In the genomic region with DNA sequence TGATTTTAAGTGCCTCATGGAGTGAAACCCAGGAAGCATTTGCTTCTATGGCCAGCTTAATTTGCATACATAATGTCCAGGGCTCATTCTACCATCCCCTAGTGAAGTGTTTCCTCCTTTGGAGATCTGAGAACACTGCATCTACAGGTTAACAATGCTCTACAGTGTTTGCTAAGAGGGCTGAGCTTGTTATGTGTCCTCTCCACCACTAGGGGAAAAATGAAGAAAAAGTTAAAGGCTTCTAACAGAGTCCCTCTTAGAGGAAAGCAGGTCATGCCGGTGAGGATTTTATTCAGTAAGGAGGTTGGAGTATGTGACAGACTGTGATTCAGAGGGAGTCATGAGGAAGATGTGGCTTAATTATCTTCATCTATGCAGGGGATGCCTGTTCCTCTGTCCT, we compare ENCODE assay signal across 21 mouse cellular contexts.
DNase-seq lines count a peak whose midpoint lies in the region; ATAC-seq and TF ChIP-seq lines count a peak whose summit lies in the region.
"Had no signal": no experiment of that assay in that cellular context is flagged by ENCODE, and none has a peak within 500 bp of the region (broad histone marks: within the 10 kb centered on the region; RNA-seq: fewer than 3 reads in every experiment).

No protein-coding gene starts in this region.

- no peak for TF ChIP-seq CTCF in kidney, adult 2 months (conservative IDR thresholded peaks at IDR 0.05; ENCODE audit: insufficient read depth, insufficient read length, low read depth, low read length)
- peak in 2 of 3 experiments; percentile 32 to 33; a peak in 4 of 6 replicates for TF ChIP-seq CTCF in MEL (IDR thresholded peaks at IDR 0.05 in 2 of 3, conservative IDR thresholded peaks at IDR 0.05 in 1 of 3; ENCODE audit: control insufficient read depth in 1 of 3, insufficient read depth in 1 of 3, low read depth in 2 of 3, low read length in 3 of 3, poor library complexity in 1 of 3, severe bottlenecking in 1 of 3)

- no peaks in the 10 kb centered on the region for H3K36me3 ChIP-seq in kidney, embryonic 14.5 days (ENCODE audit: control insufficient read depth, insufficient read depth, low read length)
- H3K36me3 ChIP-seq in kidney, adult 2 months (ENCODE audit: control insufficient read depth, insufficient read depth, low read length): no peaks in the 10 kb centered on the region
- no peaks in the 10 kb centered on the region for H3K36me3 ChIP-seq in midbrain, embryonic 10.5 days
- H3K36me3 ChIP-seq in midbrain, embryonic 14.5 days (ENCODE audit: control insufficient read depth, insufficient read depth, low read length): no peaks in the 10 kb centered on the region
- no peaks in the 10 kb centered on the region for H3K36me3 ChIP-seq in MEL (ENCODE audit: control insufficient read depth in 1 of 2, insufficient read depth in 2 of 2, low read length in 2 of 2)
- H3K36me3 ChIP-seq: embryonic facial prominence, embryonic 10.5 days; heart, embryonic 13.5 days; neural tube, embryonic 12.5 days had no signal

- no peaks in the 10 kb centered on the region for H3K9me3 ChIP-seq in kidney, embryonic 14.5 days (ENCODE audit: control insufficient read depth, low read length)
- no peaks in the 10 kb centered on the region for H3K9me3 ChIP-seq in midbrain, embryonic 10.5 days (replicated peaks)
- H3K9me3 ChIP-seq in midbrain, embryonic 14.5 days (ENCODE audit: control insufficient read depth, low read length): no peaks in the 10 kb centered on the region
- H3K9me3 ChIP-seq in MEL (replicated peaks; ENCODE audit: insufficient read depth, low read length): no peaks in the 10 kb centered on the region
- H3K9me3 ChIP-seq: embryonic facial prominence, embryonic 10.5 days; heart, embryonic 13.5 days; neural tube, embryonic 12.5 days had no signal

- H3K27me3 ChIP-seq in kidney, embryonic 14.5 days (ENCODE audit: control insufficient read depth, insufficient read depth, low read length): no peaks in the 10 kb centered on the region
- H3K27me3 ChIP-seq in kidney, adult 2 months (replicated peaks; ENCODE audit: control insufficient read depth, insufficient read depth, low read length): no peaks in the 10 kb centered on the region
- no peaks in the 10 kb centered on the region for H3K27me3 ChIP-seq in midbrain, embryonic 10.5 days (ENCODE audit: low read depth, poor library complexity, severe bottlenecking)
- no peaks in the 10 kb centered on the region for H3K27me3 ChIP-seq in midbrain, embryonic 14.5 days (ENCODE audit: control insufficient read depth, insufficient read depth, low read length)
- peaks cover 2 to 6% of the 10 kb centered on the region in 2 experiments; a peak in 2 of 4 replicates for H3K27me3 ChIP-seq in MEL (ENCODE audit: control insufficient read depth in 1 of 2, insufficient read depth in 2 of 2, low read length in 2 of 2)
- H3K27me3 ChIP-seq: heart, embryonic 13.5 days; neural tube, embryonic 12.5 days had no signal

- DNase-seq in kidney, adult 2 months: no peak
- no peak for DNase-seq in midbrain, embryonic 10.5 days (ENCODE audit: low spot score)
- DNase-seq in midbrain, embryonic 14.5 days: no peak
- peak; percentile 17 for DNase-seq in MEL (ENCODE audit: low read depth, low spot score)
- no peak for DNase-seq in embryo, embryonic 10 days (ENCODE audit: low spot score)
- DNase-seq: adrenal gland, postnatal 10 days; cerebellum, adult 11 months; cerebellum, postnatal 25 days; kidney, adult 18-20 months; kidney, postnatal 4 days; lung, postnatal 10 days; right cerebral cortex, postnatal 4 days; thymus, postnatal 4 days had no signal

- no peak overlapping the region for H3K27ac ChIP-seq in kidney, embryonic 14.5 days (ENCODE audit: low read depth, low read length)
- no peak overlapping the region for H3K27ac ChIP-seq in kidney, adult 2 months (ENCODE audit: insufficient read depth, low read depth, low read length)
- H3K27ac ChIP-seq in midbrain, embryonic 10.5 days (replicated peaks): peak overlapping the region; percentile 42; the same call in 1 of the 2 replicates
- H3K27ac ChIP-seq in midbrain, embryonic 14.5 days (replicated peaks; ENCODE audit: low read depth, low read length): no peak overlapping the region
- no peak overlapping the region for H3K27ac ChIP-seq in MEL (ENCODE audit: control insufficient read depth, low read depth, low read length)
- H3K27ac ChIP-seq: embryonic facial prominence, embryonic 10.5 days; heart, embryonic 13.5 days; neural tube, embryonic 12.5 days had no signal

- no peak overlapping the region for H3K4me3 ChIP-seq in kidney, embryonic 14.5 days (ENCODE audit: low read length)
- no peak overlapping the region for H3K4me3 ChIP-seq in kidney, adult 2 months (ENCODE audit: insufficient read depth, low read depth, low read length)
- no peak overlapping the region for H3K4me3 ChIP-seq in midbrain, embryonic 10.5 days
- no peak overlapping the region for H3K4me3 ChIP-seq in midbrain, embryonic 14.5 days (replicated peaks; ENCODE audit: low read depth, low read length)
- H3K4me3 ChIP-seq in MEL (ENCODE audit: control insufficient read depth in 1 of 2, insufficient read depth in 1 of 2, low read depth in 2 of 2, low read length in 2 of 2): no peak overlapping the region
- H3K4me3 ChIP-seq: embryonic facial prominence, embryonic 10.5 days; erythroblast, embryonic 14.5 days; heart, embryonic 13.5 days; neural tube, embryonic 12.5 days had no signal

- no peak for TF ChIP-seq EP300 in MEL (IDR thresholded peaks at IDR 0.05; ENCODE audit: low read depth in 1 of 2, low read length in 2 of 2)

- TF ChIP-seq POLR2A in kidney, adult 2 months (IDR thresholded peaks at IDR 0.05; ENCODE audit: low read depth, low read length): no peak
- TF ChIP-seq POLR2A in MEL (IDR thresholded peaks at IDR 0.05; ENCODE audit: control insufficient read depth in 1 of 2, insufficient read depth in 1 of 2, low read depth in 1 of 2, low read length in 2 of 2, poor library complexity in 1 of 2): no peak

- 0 out of 2 replicates have a peak, but pooled peaks have one; percentile 24 for ATAC-seq in kidney, embryonic 14.5 days (ENCODE audit: low FRiP score, low TSS enrichment)
- no peak for ATAC-seq in midbrain, embryonic 14.5 days (ENCODE audit: low FRiP score, low TSS enrichment)
- 0 out of 2 replicates have a peak, but pooled peaks have one; percentile 27 for ATAC-seq in erythroblast, adult 5-6 weeks (replicated peaks; ENCODE audit: low FRiP score, poor library complexity, severe bottlenecking)
- ATAC-seq: CD4-positive, CD25-positive, alpha-beta regulatory T cell, adult 4 months; forebrain, embryonic 14.5 days had no signal

- no peaks in the 10 kb centered on the region for H3K79me2 ChIP-seq in MEL (ENCODE audit: control insufficient read depth, insufficient read depth, low read length, poor library complexity)

- H3K4me2 ChIP-seq in kidney, embryonic 14.5 days (replicated peaks; ENCODE audit: low read depth, low read length): no peak overlapping the region
- no peak overlapping the region for H3K4me2 ChIP-seq in midbrain, embryonic 14.5 days (ENCODE audit: low read length)
- H3K4me2 ChIP-seq: heart, embryonic 13.5 days; neural tube, embryonic 12.5 days had no signal

- TF ChIP-seq RAD21 in MEL (IDR thresholded peaks at IDR 0.05; ENCODE audit: low read depth, low read length): no peak

- H3K4me1 ChIP-seq in kidney, embryonic 14.5 days (ENCODE audit: control insufficient read depth, insufficient read depth, low read length): peaks cover 7% of the 10 kb centered on the region; the same call in 1 of the 2 replicates
- no peaks in the 10 kb centered on the region for H3K4me1 ChIP-seq in kidney, adult 2 months (ENCODE audit: control insufficient read depth, insufficient read depth, low read length)
- peaks cover 49% of the 10 kb centered on the region for H3K4me1 ChIP-seq in midbrain, embryonic 10.5 days
- H3K4me1 ChIP-seq in midbrain, embryonic 14.5 days (ENCODE audit: control insufficient read depth, insufficient read depth, low read length): peaks cover 32% of the 10 kb centered on the region
- no peaks in the 10 kb centered on the region for H3K4me1 ChIP-seq in MEL (ENCODE audit: control insufficient read depth in 1 of 2, insufficient read depth in 2 of 2, low read length in 2 of 2)

- no peak overlapping the region for H3K9ac ChIP-seq in kidney, embryonic 14.5 days (ENCODE audit: low read depth, low read length)
- H3K9ac ChIP-seq in midbrain, embryonic 14.5 days (replicated peaks; ENCODE audit: low read length): no peak overlapping the region
- H3K9ac ChIP-seq in MEL (ENCODE audit: control insufficient read depth, low read depth, low read length, poor library complexity, severe bottlenecking): no peak overlapping the region
- H3K9ac ChIP-seq: heart, embryonic 13.5 days; neural tube, embryonic 12.5 days had no signal

- WGBS in kidney, embryonic 14.5 days: 68% methylated on average over 1 of the region's 1 CpGs
- WGBS in kidney, adult 2 months: 53% methylated on average over 1 of the region's 1 CpGs
- 77% methylated on average over 1 of the region's 1 CpGs for WGBS in midbrain, embryonic 10.5 days
- WGBS in midbrain, embryonic 14.5 days: 73% methylated on average over 1 of the region's 1 CpGs

TF ChIP-seq in MEL, 35 proteins besides CTCF, POLR2A, EP300 and RAD21:
- TF ChIP-seq UBTF (IDR thresholded peaks at IDR 0.05; ENCODE audit: borderline replicate concordance, insufficient read depth, low read depth, low read length): no peak
- no peak for TF ChIP-seq SMC3 (IDR thresholded peaks at IDR 0.05; ENCODE audit: low read depth, low read length)
- no peak for TF ChIP-seq KAT2A (conservative IDR thresholded peaks at IDR 0.05; ENCODE audit: low read depth, low read length)
- no peak for TF ChIP-seq MAZ (IDR thresholded peaks at IDR 0.05; ENCODE audit: low read depth, low read length)
- TF ChIP-seq ZKSCAN1 (IDR thresholded peaks at IDR 0.05; ENCODE audit: low read depth, low read length): no peak
- TF ChIP-seq MXI1 (IDR thresholded peaks at IDR 0.05; ENCODE audit: low read depth, low read length): no peak
